Mouse (Mus musculus) heart, embryonic 11.5 days (tissue): ENCODE data around the gene Gm13288. TPM values are rescaled to one million over a fixed set of nuclear protein-coding genes. Genes with fewer than 3 reads are reported as not detected.

Experiments used
- ATAC-seq: fragments of 200-750 bp; cut with Nextera tagmentation; replicated peaks from 2 replicates; pipeline ENCODE4 v1.8.0; 2017; ENCODE audit warnings: moderate library complexity; ENCODE audit not compliant: insufficient number of reproducible peaks, low FRiP score, low TSS enrichment
- H3K27ac ChIP-seq: fragments of 300-500 bp; sonication (generic); 2 replicates; pipeline ENCODE4 v1.5.1; 2014; ENCODE audit warnings: mild to moderate bottlenecking, low read depth, low read length
- H3K27me3 ChIP-seq: fragments of 300-500 bp; sonication (generic); 2 replicates; pipeline ENCODE4 v1.6.1; 2014; ENCODE audit warnings: mild to moderate bottlenecking, low read length, mixed read lengths; ENCODE audit not compliant: control insufficient read depth, insufficient read depth
- H3K36me3 ChIP-seq: fragments of 300-500 bp; sonication (generic); 2 replicates; pipeline ENCODE4 v1.6.1; 2014; ENCODE audit warnings: mild to moderate bottlenecking, low read length, moderate library complexity, mixed read lengths; ENCODE audit not compliant: control insufficient read depth, insufficient read depth
- H3K4me1 ChIP-seq: fragments of 300-500 bp; sonication (generic); 2 replicates; pipeline ENCODE4 v1.6.1; 2014; ENCODE audit warnings: low read length; ENCODE audit not compliant: control insufficient read depth, insufficient read depth
- H3K4me2 ChIP-seq: fragments of 300-500 bp; sonication (generic); 2 replicates; pipeline ENCODE4 v1.6.1; 2014; ENCODE audit warnings: mild to moderate bottlenecking, moderate library complexity
- H3K4me3 ChIP-seq: fragments of 300-500 bp; sonication (generic); 2 replicates; pipeline ENCODE4 v1.5.1; 2014; ENCODE audit warnings: low read depth, low read length
- H3K9ac ChIP-seq: fragments of 300-500 bp; sonication (generic); 2 replicates; pipeline ENCODE4 v1.6.1; 2014; ENCODE audit warnings: mild to moderate bottlenecking, low read depth, low read length, moderate library complexity
- H3K9me3 ChIP-seq: fragments of 300-500 bp; sonication (generic); replicated peaks from 2 replicates; pipeline ENCODE4 v1.6.1; 2016; ENCODE audit warnings: low read length; ENCODE audit not compliant: control insufficient read depth
- WGBS: fragments of 180-500 bp; shearing (Covaris S2); extraction: QIAGEN DNeasy Blood & Tissue Kit; methylation state at CpG from one replicate; pipeline ENCODE4 v1.1.7; 2014; ENCODE audit not compliant: insufficient replicate concordance; 5-methylcytosine and 5-hydroxymethylcytosine counted together
- polyA plus RNA-seq: library from polyadenylated mRNA; unstranded; fragments of >200 nt; fragmentation: Nextera tagmentation; extraction: Ambion mirVana; gene quantifications from 2 replicates; pipeline ENCODE4 v1.2.1, GENCODE M21; 2014

The Gm13288 gene
- polyA plus RNA-seq, 1 experiment from 2014 or later = not detected

- no peak overlapping the region for H3K4me3 ChIP-seq
- no peak overlapping the region for H3K4me2 ChIP-seq
- H3K9me3 ChIP-seq = no peaks in the 10 kb centered on the region
- H3K9ac ChIP-seq = no peak overlapping the region
- H3K27ac ChIP-seq = no peak overlapping the region
- 68% methylated on average over 4 of the region's 4 CpGs for WGBS
- no peaks in the 10 kb centered on the region for H3K27me3 ChIP-seq
- ATAC-seq = no peak
- H3K4me1 ChIP-seq = no peaks in the 10 kb centered on the region
- no peaks in the 10 kb centered on the region for H3K36me3 ChIP-seq
These were observed 45.9 kb downstream of the Gm13288 start for GRCm38 (mm10) chr4:88851026-88851763.

Other genes with a start within 250 kb of the Gm13288 start
- gene Ifna15, start 247.3 kb upstream of the Gm13288 start, polyA plus RNA-seq = not detected in 2 replicates
- not detected in 2 replicates for gene Ifna14, start 233.7 kb upstream of the Gm13288 start, polyA plus RNA-seq
- not detected in 2 replicates for gene Ifna9, start 213.1 kb upstream of the Gm13288 start, polyA plus RNA-seq
- gene Ifna12, start 202.2 kb upstream of the Gm13288 start, polyA plus RNA-seq = not detected in 2 replicates
- not detected in 2 replicates for gene C87499, start 171.1 kb upstream of the Gm13288 start, polyA plus RNA-seq
- not detected in 2 replicates for gene Ifna13, start 161.1 kb upstream of the Gm13288 start, polyA plus RNA-seq
- gene Ifna16, start 128.6 kb upstream of the Gm13288 start, polyA plus RNA-seq = not detected in 2 replicates
- gene Ifna2, start 121.6 kb upstream of the Gm13288 start, polyA plus RNA-seq = not detected in 2 replicates
- gene Ifnab, start 114.2 kb upstream of the Gm13288 start, polyA plus RNA-seq = not detected in 2 replicates
- 0.63 and 0.87 TPM in 2 replicates for gene Gm26566, start 83.7 kb upstream of the Gm13288 start, polyA plus RNA-seq
- 99.9 and 113 TPM in 2 replicates for gene Klhl9, start 83.1 kb upstream of the Gm13288 start, polyA plus RNA-seq
- not detected in 2 replicates for gene Gm13271, start 50.7 kb upstream of the Gm13288 start, polyA plus RNA-seq
- 0.39 and 0.56 TPM in 2 replicates for gene Gm13283, start 45.4 kb upstream of the Gm13288 start, polyA plus RNA-seq
- gene Gm13290, start 31.7 kb upstream of the Gm13288 start, polyA plus RNA-seq = 0.61 TPM in 1 of 2 replicates, not detected in the other
- not detected in 2 replicates for gene Gm13289, start 28.6 kb upstream of the Gm13288 start, polyA plus RNA-seq
- gene Gm13272, start 25.7 kb upstream of the Gm13288 start, polyA plus RNA-seq = not detected in 2 replicates
- not detected in 2 replicates for gene Ifnz, start 23.4 kb upstream of the Gm13288 start, polyA plus RNA-seq
- gene Gm13276, start 19.8 kb upstream of the Gm13288 start, polyA plus RNA-seq = not detected in 2 replicates
- not detected in 2 replicates for gene Gm13277, start 16.9 kb upstream of the Gm13288 start, polyA plus RNA-seq
- not detected in 2 replicates for gene Gm13278, start 14.0 kb upstream of the Gm13288 start, polyA plus RNA-seq
- 0.47 TPM in 1 of 2 replicates, not detected in the other for gene Gm13275, start 11.0 kb upstream of the Gm13288 start, polyA plus RNA-seq
- gene Gm13279, start 8.1 kb upstream of the Gm13288 start, polyA plus RNA-seq = not detected in 2 replicates
- gene Gm13285, start 5.9 kb upstream of the Gm13288 start, polyA plus RNA-seq = 0.27 and 0.76 TPM in 2 replicates
- not detected in 2 replicates for gene Gm13287, start 2.3 kb upstream of the Gm13288 start, polyA plus RNA-seq
- gene Ifna7, start 10.7 kb downstream of the Gm13288 start, polyA plus RNA-seq = not detected in 2 replicates
- gene Ifna11, start 14.4 kb downstream of the Gm13288 start, polyA plus RNA-seq = not detected in 2 replicates
- gene Ifna6, start 21.9 kb downstream of the Gm13288 start, polyA plus RNA-seq = not detected in 2 replicates
- gene Ifna5, start 30.0 kb downstream of the Gm13288 start, polyA plus RNA-seq = not detected in 2 replicates
- not detected in 2 replicates for gene Ifna4, start 36.3 kb downstream of the Gm13288 start, polyA plus RNA-seq
- gene Ifna1, start 44.6 kb downstream of the Gm13288 start, polyA plus RNA-seq = not detected in 2 replicates
- gene Ifne, start 74.7 kb downstream of the Gm13288 start, polyA plus RNA-seq = not detected in 2 replicates